Mouse (Mus musculus) spleen, adult 10 weeks (tissue): ENCODE data around the gene Vgll1. TPM values are rescaled to one million over a fixed set of nuclear protein-coding genes. Genes with fewer than 3 reads are reported as not detected.

ENCODE experiments used
- polyA plus RNA-seq: library from polyadenylated mRNA; stranded (reverse); fragments of 350-450 nt; fragmentation: Illumina TruSeq; extraction: RNeasy Lipid Tissue Mini Kit (QIAGEN cat#74804); gene quantifications from one replicate; pipeline ENCODE4 v1.2.3, GENCODE M21; 2015; ENCODE audit warnings: low replicate concordance; ENCODE audit not compliant: insufficient read depth

The Vgll1 gene
- polyA plus RNA-seq: not detected

DNA sequence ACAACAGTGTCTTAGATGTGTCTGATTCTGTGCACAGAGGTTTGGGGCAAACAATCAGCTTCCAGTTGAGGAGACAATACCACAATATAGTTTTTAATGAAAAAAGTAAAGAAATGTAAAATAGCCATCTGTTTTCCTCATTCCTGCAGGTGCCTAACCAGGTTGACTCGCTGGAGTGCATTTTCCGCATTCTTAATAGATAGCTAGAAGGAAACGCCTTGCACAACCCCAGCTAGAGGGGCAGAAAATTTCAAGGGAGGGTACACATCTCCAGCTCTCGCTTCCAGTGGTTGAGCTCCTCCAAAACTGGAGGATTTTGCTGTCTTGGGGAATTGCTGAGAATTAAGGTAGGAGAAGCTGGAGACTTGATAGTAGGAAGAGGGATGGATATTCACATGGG, at the start of gene Vgll1:
Vgll1 (plus strand) TSS at position 301 of the 400 bp plus-strand sequence.

DNA sequence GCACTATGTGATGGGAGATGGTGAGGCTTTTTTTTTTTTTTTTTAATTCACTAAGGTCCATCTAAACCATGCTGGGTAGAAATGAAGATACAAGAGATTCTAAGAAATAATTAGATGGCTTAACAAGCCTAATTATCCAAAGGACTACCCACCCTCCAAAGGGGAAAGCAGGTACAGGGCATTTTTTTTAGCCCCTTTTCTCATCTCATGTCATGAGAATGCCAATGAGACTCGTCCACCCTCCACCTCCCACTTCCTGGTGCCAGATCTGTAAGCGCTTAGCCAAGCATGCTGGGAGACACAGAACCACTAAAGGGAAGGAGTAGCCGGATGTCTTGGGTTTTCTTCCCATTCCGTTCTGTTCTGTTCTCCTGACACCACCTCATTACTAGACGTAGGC, 45.1 kb upstream of the Vgll1 start, which contains the start of gene Brs3:
Brs3 (plus strand) TSS at position 301 of the 400 bp plus-strand sequence.

GRCm38 (mm10) chrX:57053174-57053992, 34.5 kb upstream of the Vgll1 start, which contains the start of gene Htatsf1:
TSS of gene Htatsf1 (plus strand) at chrX:57053583.

Other genes with a start within 250 kb of the Vgll1 start
- gene Adgrg4, start 217.9 kb upstream of the Vgll1 start, polyA plus RNA-seq: not detected
- gene Brs3, start 45.0 kb upstream of the Vgll1 start, polyA plus RNA-seq: not detected
- 72.1 TPM for gene Htatsf1, start 34.5 kb upstream of the Vgll1 start, polyA plus RNA-seq
- 8.7 TPM for gene Cd40lg, start 124.0 kb downstream of the Vgll1 start, polyA plus RNA-seq